ENCODE assay signal across 8 mouse cellular contexts in the genomic region with DNA sequence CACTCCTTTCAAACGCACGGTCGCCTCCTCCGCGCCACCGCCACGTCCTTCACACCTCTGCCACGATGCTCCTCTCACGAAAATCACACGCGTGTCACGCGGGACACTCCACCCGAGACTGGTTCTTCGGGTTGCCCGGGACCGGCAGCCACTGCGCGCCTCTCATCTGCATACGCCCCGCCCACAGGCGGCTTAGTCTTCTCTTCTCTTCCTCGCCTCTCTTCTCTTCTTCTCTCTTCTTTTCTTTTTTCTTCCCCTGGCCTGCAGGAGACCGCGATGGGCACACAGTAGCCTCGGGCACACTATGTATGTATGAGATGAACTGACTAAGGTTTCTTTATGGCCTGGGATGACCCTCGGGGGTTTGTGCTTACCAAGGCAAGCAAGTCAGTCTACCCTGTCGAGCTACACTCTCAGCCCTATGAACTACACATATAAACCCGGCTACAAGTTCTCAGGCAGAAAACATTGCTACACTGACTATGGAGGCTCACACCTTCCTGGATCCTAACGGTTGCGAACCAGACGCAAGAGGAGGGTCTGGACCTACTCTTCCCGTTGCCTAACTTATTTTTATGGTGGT. TPM values are rescaled to one million over a fixed set of nuclear protein-coding genes. Genes with fewer than 3 reads are reported as not detected.
DNase-seq lines count a peak whose midpoint lies in the region; ATAC-seq lines count a peak whose summit lies in the region.
"Not testable (repeated sequence)": the region's sequence is repeated elsewhere in the genome, so short reads cannot be mapped to it uniquely, and the experiment has no call there.

No protein-coding gene starts in this region.

- H3K4me3 ChIP-seq in forebrain, embryonic 10.5 days = peak overlapping the region; percentile 34; the same call in 1 of the 2 replicates
- H3K4me3 ChIP-seq in heart, embryonic 12.5 days; intestine, embryonic 15.5 days (replicated peaks); lung, embryonic 16.5 days (ENCODE audit: low read length); neural tube, embryonic 11.5 days (ENCODE audit: low read depth, low read length): not testable (repeated sequence)

- H3K4me1 ChIP-seq in forebrain, embryonic 10.5 days; heart, embryonic 12.5 days (replicated peaks); intestine, embryonic 15.5 days (replicated peaks); lung, embryonic 16.5 days (replicated peaks; ENCODE audit: control insufficient read depth, insufficient read depth, low read length); neural tube, embryonic 11.5 days (ENCODE audit: control insufficient read depth, insufficient read depth, low read length): not testable (repeated sequence)

- not testable (repeated sequence) for H3K4me2 ChIP-seq in heart, embryonic 12.5 days; intestine, embryonic 15.5 days (replicated peaks); lung, embryonic 16.5 days (ENCODE audit: low read depth, low read length); neural tube, embryonic 11.5 days (ENCODE audit: low read depth)

- peak overlapping the region; percentile 78 for H3K27ac ChIP-seq in forebrain, embryonic 10.5 days
- not testable (repeated sequence) for H3K27ac ChIP-seq in heart, embryonic 12.5 days (ENCODE audit: poor library complexity, severe bottlenecking); intestine, embryonic 15.5 days; lung, embryonic 16.5 days (ENCODE audit: low read length); neural tube, embryonic 11.5 days (ENCODE audit: low read depth, low read length)

- H3K36me3 ChIP-seq in forebrain, embryonic 10.5 days (replicated peaks); heart, embryonic 12.5 days; intestine, embryonic 15.5 days; lung, embryonic 16.5 days (ENCODE audit: control insufficient read depth, insufficient read depth, low read length); neural tube, embryonic 11.5 days (ENCODE audit: control insufficient read depth, insufficient read depth, low read length): not testable (repeated sequence)

- DNase-seq in cerebellum, adult 11-12 months = peak; percentile 56
- DNase-seq in forebrain, embryonic 10.5 days (ENCODE audit: extremely low spot score, low spot score); neural tube, embryonic 11.5 days (ENCODE audit: low spot score): not testable (repeated sequence)
- DNase-seq in left cerebral cortex, postnatal 36 days (ENCODE audit: low spot score in 2 of 2) = peak; percentile 16 to 21
- DNase-seq in thymus, postnatal 25 days = peak; percentile 45

- not testable (repeated sequence) for H3K27me3 ChIP-seq in forebrain, embryonic 10.5 days (ENCODE audit: poor library complexity, severe bottlenecking); heart, embryonic 12.5 days (replicated peaks); intestine, embryonic 15.5 days (replicated peaks); lung, embryonic 16.5 days (ENCODE audit: control insufficient read depth, insufficient read depth, low read depth, low read length); neural tube, embryonic 11.5 days (ENCODE audit: control insufficient read depth, insufficient read depth, low read length)

- not testable (repeated sequence) for H3K9ac ChIP-seq in heart, embryonic 12.5 days; intestine, embryonic 15.5 days; lung, embryonic 16.5 days (ENCODE audit: low read length); neural tube, embryonic 11.5 days (ENCODE audit: low read length)

- intact Hi-C loops in left cerebral cortex, postnatal 36 days (cut with DNase I) = not testable (repeated sequence)

- ATAC-seq in heart, embryonic 12.5 days (ENCODE audit: insufficient number of reproducible peaks, low FRiP score) = peak; percentile 73
- ATAC-seq in intestine, embryonic 15.5 days = peak; percentile 57
- peak; percentile 53 for ATAC-seq in lung, embryonic 16.5 days (ENCODE audit: low read depth)
- ATAC-seq in neural tube, embryonic 11.5 days (ENCODE audit: insufficient read depth, low FRiP score, low TSS enrichment) = peak; percentile 57

- WGBS in forebrain, embryonic 10.5 days = under 1% methylated on average over 12 of the region's 33 CpGs
- 0% methylated on average over 12 of the region's 33 CpGs for WGBS in heart, embryonic 12.5 days
- 0% methylated on average over 7 of the region's 33 CpGs for WGBS in intestine, embryonic 15.5 days
- 0% methylated on average over 3 of the region's 33 CpGs for WGBS in lung, embryonic 16.5 days
- WGBS in neural tube, embryonic 11.5 days = 0% methylated on average over 8 of the region's 33 CpGs

- H3K9me3 ChIP-seq in forebrain, embryonic 10.5 days; heart, embryonic 12.5 days (replicated peaks); intestine, embryonic 15.5 days; lung, embryonic 16.5 days (ENCODE audit: control insufficient read depth, low read length); neural tube, embryonic 11.5 days (ENCODE audit: control insufficient read depth, low read length): not testable (repeated sequence)

RNA-seq across cellular contexts. Expression of gene Eapp, which starts 43.1 kb away (rescaled TPM):
- 69.7 and 74.0 TPM in 2 replicates for polyA plus RNA-seq in forebrain, embryonic 10.5 days (2016; fragmentation: Nextera tagmentation; extraction: Ambion mirVana)
- polyA plus RNA-seq in heart, embryonic 12.5 days (2016; fragmentation: Nextera tagmentation; extraction: Ambion mirVana) = 45.4 and 49.9 TPM in 2 replicates
- polyA plus RNA-seq in intestine, embryonic 15.5 days (2015; fragmentation: Nextera tagmentation; extraction: Ambion mirVana) = 54.6 and 58.1 TPM in 2 replicates
- total RNA-seq in left cerebral cortex, postnatal 36 days (2021) = 10 to 100 TPM; 37.9 to 41.0 TPM
- polyA plus RNA-seq in lung, embryonic 16.5 days (2015; fragmentation: Nextera tagmentation; extraction: Ambion mirVana) = 61.8 and 62.7 TPM in 2 replicates
- 77.0 and 80.1 TPM in 2 replicates for polyA plus RNA-seq in neural tube, embryonic 11.5 days (2014; fragmentation: Nextera tagmentation; extraction: Ambion mirVana)

RNA-seq across cellular contexts. Expression of gene Snx6, which starts 56.8 kb away (rescaled TPM):
- polyA plus RNA-seq in forebrain, embryonic 10.5 days (2016; fragmentation: Nextera tagmentation; extraction: Ambion mirVana) = 188 and 196 TPM in 2 replicates
- polyA plus RNA-seq in heart, embryonic 12.5 days (2016; fragmentation: Nextera tagmentation; extraction: Ambion mirVana) = 122 and 135 TPM in 2 replicates
- 153 and 201 TPM in 2 replicates for polyA plus RNA-seq in intestine, embryonic 15.5 days (2015; fragmentation: Nextera tagmentation; extraction: Ambion mirVana)
- total RNA-seq in left cerebral cortex, postnatal 36 days (2021) = 10 to 100 TPM; 44.3 to 45.5 TPM
- polyA plus RNA-seq in lung, embryonic 16.5 days (2015; fragmentation: Nextera tagmentation; extraction: Ambion mirVana) = 165 and 180 TPM in 2 replicates
- 218 and 226 TPM in 2 replicates for polyA plus RNA-seq in neural tube, embryonic 11.5 days (2014; fragmentation: Nextera tagmentation; extraction: Ambion mirVana)
